Mouse (Mus musculus) R1 (cell line): Measurements from ENCODE around the gene Ulk4.

ENCODE experiments used
- DNase-seq: peaks from one replicate; pipeline ENCODE4 v3.0.0-alpha.2; 2018; ENCODE audit warnings: low read depth, low spot score

The Ulk4 gene

GRCm38 (mm10) chr9:120984509-120984908 lies 292.5 kb downstream of the Ulk4 start:
- DNase-seq, result no peak

- no peak for DNase-seq
Observed at GRCm38 (mm10) chr9:120983849-120984248, 293.1 kb downstream of the Ulk4 start.

GRCm38 (mm10) chr9:120981777-120982176 lies 295.2 kb downstream of the Ulk4 start:
- no peak for DNase-seq

- DNase-seq, result no peak
Observed at GRCm38 (mm10) chr9:120976856-120977255, 300.1 kb downstream of the Ulk4 start.

GRCm38 (mm10) chr9:120976158-120976557 lies 300.8 kb downstream of the Ulk4 start:
- no peak for DNase-seq

GRCm38 (mm10) chr9:120974209-120974608 lies 302.8 kb downstream of the Ulk4 start:
- DNase-seq, result no peak

- DNase-seq, result no peak
Observed at GRCm38 (mm10) chr9:120973026-120973515, 303.9 kb downstream of the Ulk4 start.

GRCm38 (mm10) chr9:120965007-120965406 lies 312.0 kb downstream of the Ulk4 start:
- DNase-seq, result no peak

GRCm38 (mm10) chr9:120964224-120964623 lies 312.8 kb downstream of the Ulk4 start:
- DNase-seq, result no peak

- no peak for DNase-seq
Observed at GRCm38 (mm10) chr9:120963720-120964119, 313.3 kb downstream of the Ulk4 start.

GRCm38 (mm10) chr9:120963104-120963503 lies 313.9 kb downstream of the Ulk4 start:
- no peak for DNase-seq

- DNase-seq, result peak; percentile 79
Observed at GRCm38 (mm10) chr9:120961969-120962700, 314.9 kb downstream of the Ulk4 start.

- DNase-seq, result no peak
Observed at GRCm38 (mm10) chr9:120961466-120961865, 315.5 kb downstream of the Ulk4 start.

- DNase-seq, result no peak
Observed at GRCm38 (mm10) chr9:120960611-120961010, 316.4 kb downstream of the Ulk4 start.

- DNase-seq, result no peak
Observed at GRCm38 (mm10) chr9:120959225-120959624, 317.8 kb downstream of the Ulk4 start.

- no peak for DNase-seq
Observed at GRCm38 (mm10) chr9:120958560-120958959, 318.4 kb downstream of the Ulk4 start.

- no peak for DNase-seq
Observed at GRCm38 (mm10) chr9:120958051-120958450, 318.9 kb downstream of the Ulk4 start.

- DNase-seq, result no peak
Observed at GRCm38 (mm10) chr9:120951947-120952346, 325.1 kb downstream of the Ulk4 start.

- DNase-seq, result no peak
Observed at GRCm38 (mm10) chr9:120950761-120951160, 326.2 kb downstream of the Ulk4 start.

- no peak for DNase-seq
Observed at GRCm38 (mm10) chr9:120948832-120949231, 328.2 kb downstream of the Ulk4 start.

GRCm38 (mm10) chr9:120946131-120946530 lies 330.9 kb downstream of the Ulk4 start:
- DNase-seq, result no peak

GRCm38 (mm10) chr9:120944211-120944610 lies 332.8 kb downstream of the Ulk4 start:
- no peak for DNase-seq

GRCm38 (mm10) chr9:120943757-120944156 lies 333.2 kb downstream of the Ulk4 start:
- DNase-seq, result no peak

GRCm38 (mm10) chr9:120940858-120941257 lies 336.1 kb downstream of the Ulk4 start:
- DNase-seq, result no peak
